Mouse (Mus musculus) lung, postnatal 14 days (tissue): Measurements from ENCODE around the gene Narf.
A peak's percentile ranks its signal among the peaks of the same experiment; 100 is the strongest.

Experiments used
- DNase-seq: peaks from one replicate; pipeline ENCODE4 v3.0.0; 2021

Gene Narf

GRCm38 (mm10) chr11:121236564-121237344, at the start of gene Narf:
TSS of gene Narf (plus strand) at chr11:121237253.
- peak; percentile 98 for DNase-seq

GRCm38 (mm10) chr11:121189681-121190080, 47.4 kb upstream of the Narf start:
- DNase-seq = no peak

DNA sequence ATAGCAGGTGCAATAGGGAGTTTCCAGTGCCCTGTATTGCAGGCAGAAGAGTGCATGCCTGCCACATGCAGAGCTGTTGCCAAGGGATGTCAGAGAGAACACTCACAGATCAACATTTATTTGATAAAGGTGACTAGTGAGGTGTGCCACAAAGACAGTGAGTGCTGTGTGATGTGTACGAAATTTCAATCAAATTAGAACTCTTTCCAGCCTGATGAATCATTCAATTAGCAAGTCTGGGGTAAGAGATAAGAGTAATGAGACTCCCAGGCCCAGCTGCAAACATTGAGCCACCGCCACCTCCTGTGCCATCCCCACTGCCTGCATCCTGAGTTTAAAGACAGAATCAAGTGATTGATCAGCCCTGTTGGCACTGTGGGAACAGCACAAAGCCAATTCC, 44.3 kb upstream of the Narf start:
- no peak for DNase-seq

DNA sequence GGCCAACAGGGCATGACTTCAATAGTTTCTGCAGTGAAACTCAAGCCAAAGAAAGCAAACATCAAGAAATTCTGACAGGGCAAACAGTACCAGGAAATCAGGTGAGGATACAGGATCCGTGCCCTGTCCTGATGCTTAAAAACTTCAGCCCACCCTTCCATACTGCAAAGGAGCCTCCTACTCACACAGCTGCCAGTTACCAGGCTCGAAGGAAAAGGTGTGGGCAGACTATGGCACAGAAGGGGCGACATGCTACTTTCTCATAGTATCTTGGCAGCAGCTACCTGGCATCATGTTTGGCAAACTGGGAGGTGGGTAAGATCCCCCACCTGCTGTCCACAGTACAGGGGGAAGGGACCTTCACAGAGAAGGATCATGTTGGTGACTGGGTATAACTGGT, 43.6 kb upstream of the Narf start:
- no peak for DNase-seq

- DNase-seq = peak; percentile 5
Measured at GRCm38 (mm10) chr11:121198622-121199021, 38.4 kb upstream of the Narf start.

- DNase-seq = no peak
Measured at GRCm38 (mm10) chr11:121199851-121200250, 37.2 kb upstream of the Narf start.

DNA sequence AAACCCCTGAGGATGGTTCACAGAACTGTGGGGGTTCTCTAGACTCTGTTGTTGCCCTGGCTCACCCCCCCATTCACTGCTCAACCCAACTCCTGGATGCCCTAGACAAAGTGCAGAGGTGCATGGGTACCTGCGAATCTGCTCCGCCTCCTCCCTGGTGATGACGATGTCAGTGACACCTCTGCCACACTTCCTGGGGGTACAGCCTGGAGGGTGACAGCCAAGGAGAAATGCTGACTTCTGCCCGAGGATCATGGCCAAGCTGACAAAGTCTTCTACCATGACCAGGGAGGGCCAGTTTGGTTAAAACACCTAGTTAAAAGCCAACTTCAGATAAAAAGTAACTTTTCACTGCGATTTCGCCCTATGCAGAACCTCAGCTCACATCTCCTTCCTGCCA, 36.3 kb upstream of the Narf start:
- no peak for DNase-seq

DNA sequence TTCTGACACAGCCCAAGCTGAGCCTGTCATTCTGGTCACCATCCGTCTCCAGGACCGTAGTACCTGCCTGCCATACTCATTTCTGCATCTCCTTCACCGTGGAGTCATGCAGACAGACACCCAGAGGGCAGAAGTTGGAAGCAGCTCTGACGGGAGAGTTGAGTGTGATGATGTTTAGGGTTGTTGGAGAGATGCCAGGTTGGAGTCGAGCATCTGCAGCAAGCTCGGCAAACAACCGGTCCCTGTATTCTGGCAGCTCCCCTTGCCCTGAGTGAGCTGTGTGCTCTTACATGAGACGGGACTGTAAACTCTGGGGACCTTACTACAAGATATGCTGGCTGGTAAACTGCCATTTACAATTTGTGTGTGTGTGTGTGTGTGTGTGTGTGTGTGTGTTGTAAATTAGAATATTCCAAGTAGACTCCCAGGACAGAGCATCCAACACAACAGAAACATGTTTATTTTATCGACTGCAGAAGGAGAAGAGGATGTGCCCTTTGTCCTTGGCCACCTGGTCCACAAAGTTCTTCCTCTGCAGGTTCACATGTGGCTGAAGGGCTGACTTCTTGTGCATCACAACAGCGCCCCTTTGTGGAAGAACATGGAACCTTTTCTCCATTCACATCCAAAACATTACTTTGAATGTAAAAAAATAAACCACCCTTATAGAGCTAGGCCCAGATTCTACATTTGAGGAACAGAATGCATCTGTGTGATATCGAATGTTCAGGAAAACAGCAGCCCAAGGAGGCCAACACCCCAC, 35.4 kb upstream of the Narf start:
- peak; percentile 33 for DNase-seq

GRCm38 (mm10) chr11:121203859-121204160, 33.2 kb upstream of the Narf start:
- DNase-seq = no peak

DNA sequence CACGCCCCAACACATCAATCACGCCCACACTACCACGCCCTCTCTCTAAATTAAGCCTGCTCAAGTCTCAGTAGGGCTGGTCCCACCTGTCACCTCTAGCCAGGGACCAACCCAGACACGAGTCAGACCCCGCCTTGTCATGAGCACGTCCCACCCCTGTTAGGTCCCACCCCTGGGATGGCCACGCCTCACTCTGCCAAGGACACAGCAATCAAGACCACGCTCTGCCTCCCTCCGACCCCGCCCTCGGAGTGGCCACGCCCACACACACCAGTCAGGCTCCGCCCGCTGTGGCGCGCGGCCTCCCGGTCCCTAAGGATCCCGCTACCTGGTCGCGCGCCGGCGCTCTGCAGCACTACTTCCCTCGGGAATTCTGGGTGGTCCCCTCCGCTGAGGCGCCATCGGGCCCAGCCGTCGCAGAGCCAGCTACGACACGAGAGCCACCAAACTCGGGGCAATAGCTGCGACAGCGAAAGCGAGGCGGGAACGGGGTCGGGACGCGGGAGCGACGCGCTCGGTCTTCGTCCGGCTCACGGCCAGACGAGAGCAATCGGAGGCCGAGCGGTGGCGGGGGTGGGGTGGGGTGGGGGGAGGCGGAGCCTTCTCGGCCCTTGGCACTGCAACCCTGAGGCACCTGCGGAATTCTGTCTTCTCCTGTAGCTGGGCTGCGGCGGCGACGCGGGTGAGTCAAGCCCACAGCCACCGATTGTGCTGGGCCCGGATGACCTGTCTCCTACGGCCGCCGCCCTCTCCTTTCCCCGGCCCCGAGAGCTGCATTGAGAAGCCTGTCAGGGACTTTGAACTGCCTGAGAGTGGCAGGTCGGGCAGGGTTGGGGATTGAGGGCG, 32.7 kb upstream of the Narf start, which contains the start of the genes Hexdc and Ogfod3:
Gene Hexdc (plus strand): TSS at position 273 of the 846 bp plus-strand sequence.
Gene Ogfod3 (minus strand): TSS at position 551 of the 846 bp plus-strand sequence.
- DNase-seq = peak; percentile 96

DNA sequence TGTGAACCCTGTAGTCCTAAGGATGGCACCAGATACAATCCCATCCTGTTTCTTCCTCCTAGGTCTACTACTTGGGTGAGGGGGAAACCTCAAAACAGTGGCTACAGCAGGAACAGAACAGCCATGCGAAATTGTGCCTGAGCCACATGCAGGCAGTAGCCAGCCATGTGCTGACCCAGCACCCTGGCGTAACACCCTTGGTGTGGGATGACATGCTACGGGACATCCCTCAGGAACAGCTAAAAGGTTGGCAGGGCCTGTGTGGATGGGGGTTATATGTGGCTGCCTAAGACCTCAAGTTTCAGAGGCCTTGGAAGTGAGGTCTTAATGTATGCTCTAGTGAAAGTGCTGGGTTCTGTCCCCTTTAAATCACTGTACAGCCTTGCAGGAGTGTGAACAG, 20.2 kb upstream of the Narf start:
- DNase-seq = no peak

DNA sequence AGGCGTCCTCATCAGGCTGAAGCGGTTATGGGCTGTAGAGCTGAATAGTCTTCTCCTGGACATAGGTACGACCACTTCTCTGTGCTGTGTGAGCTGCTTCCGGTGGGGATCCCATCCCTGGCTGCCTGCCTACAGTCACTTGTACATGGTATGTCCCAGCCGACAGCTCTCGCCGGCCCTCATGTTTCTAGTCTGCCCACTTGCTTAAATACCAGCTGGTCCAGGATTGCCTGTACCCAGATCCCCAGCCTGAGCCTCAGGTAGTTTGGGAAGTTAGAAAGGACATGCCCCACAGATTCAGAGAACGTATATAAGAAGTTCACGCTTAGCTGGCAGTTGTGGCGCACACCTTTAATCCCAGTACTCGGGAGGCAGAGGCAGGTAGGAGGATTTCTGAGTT, 17.3 kb upstream of the Narf start:
- no peak for DNase-seq

- DNase-seq = no peak
Measured at GRCm38 (mm10) chr11:121220771-121221170, 16.3 kb upstream of the Narf start.

- DNase-seq = no peak
Measured at GRCm38 (mm10) chr11:121221321-121222010, 15.6 kb upstream of the Narf start.

GRCm38 (mm10) chr11:121228129-121229017, 8.7 kb upstream of the Narf start:
- DNase-seq = peak; percentile 18

DNA sequence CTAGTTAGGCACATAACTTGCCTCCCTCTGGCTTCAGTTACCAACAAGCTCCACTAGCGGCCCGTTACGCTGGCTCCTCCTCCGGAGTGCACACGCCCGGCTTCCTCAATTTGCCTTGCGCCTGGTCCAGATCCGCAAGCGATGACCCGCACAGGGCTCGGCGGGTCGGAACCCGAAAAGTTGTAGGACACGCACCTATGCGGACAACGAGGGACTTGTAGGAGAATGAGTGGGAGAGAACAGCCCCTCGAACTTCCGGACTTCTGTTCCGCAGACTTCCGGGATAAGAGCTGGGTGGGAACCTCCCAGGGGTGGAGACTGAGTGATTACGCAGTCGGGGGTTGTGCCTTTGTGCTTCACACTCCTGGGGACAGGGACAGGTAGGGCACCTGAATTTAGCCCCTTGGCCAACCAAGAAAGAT, 8.0 kb upstream of the Narf start, which contains the start of gene Cybc1:
Gene Cybc1 (minus strand): TSS at position 305 of the 422 bp plus-strand sequence.
- peak; percentile 75 for DNase-seq

DNA sequence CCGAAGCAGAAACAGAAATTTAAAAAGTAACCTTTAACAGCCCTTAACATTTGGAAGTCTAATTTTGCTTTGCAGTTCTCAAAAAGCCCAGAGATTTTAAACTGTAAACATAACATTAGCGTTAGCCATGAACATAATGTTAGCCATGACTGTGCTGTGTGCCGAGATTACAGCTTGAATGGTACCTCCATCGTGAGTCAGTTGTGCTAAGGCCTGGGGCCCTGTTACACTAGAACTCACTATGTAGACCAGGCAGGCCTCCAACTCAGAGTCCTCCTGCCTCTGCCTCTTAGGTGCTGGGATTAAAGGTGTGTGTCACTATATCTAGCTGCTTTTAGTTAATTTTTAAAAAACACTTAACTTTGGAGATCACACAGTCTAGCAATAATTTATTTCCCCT, 5.9 kb upstream of the Narf start:
- DNase-seq = no peak

DNA sequence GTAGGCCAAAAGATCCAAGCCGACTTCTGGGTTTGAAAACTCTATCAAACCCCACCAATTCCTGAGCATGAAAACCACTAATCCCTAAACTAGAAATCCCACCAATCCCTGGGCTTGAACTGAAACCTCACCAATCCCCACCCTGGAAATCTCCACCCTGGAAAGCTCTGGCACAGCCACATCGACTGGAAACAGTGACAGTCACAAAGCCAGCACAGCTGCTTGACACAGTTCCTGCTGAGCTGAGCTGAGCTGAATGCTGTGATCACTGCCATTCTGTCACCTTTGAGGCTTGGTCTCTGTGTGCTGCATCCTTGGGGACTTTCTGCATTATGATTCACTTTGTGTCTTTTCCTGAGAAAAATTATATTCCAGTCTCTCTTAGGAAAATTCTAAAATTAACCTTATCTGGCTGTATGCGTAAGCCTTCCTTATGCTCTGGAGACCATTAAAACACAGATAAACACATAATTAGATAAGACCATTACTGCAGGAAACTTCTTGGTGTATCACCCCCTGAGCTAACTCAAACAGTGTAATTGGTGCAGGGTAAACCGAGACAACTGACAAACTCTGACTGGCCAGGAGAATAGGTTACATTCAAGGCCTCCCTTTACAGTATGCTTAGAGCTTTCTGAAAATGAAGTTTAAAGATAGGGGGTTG, 5.3 kb upstream of the Narf start:
- DNase-seq = no peak

- no peak for DNase-seq
Measured at GRCm38 (mm10) chr11:121232706-121233105, 4.3 kb upstream of the Narf start.

GRCm38 (mm10) chr11:121235475-121236238, 1.4 kb upstream of the Narf start:
- peak; percentile 34 for DNase-seq
